Mouse (Mus musculus): ENCODE results near the gene Cc2d2b.

DNA sequence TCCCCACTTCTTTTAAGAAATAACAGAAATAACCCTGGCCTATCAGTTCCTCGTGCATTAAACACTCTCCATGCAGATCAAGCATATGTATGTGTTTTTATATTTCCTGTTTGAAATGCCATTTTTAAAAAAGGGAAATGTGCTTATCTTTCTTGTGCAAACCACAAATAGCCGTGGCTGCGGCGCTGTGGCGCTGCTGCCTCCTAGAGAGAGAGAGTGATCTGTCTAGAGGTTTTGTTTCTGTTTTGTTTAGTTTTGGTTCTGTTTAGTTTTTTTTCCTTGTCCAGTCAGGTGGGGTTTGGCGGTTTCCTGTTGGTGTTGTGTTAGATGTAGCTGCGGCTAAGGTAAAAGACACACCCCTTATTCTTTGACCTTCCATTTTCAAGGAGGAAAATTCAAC lies 70.2 kb downstream of the Cc2d2b start:
- TF ChIP-seq POLR2A (IDR thresholded peaks at IDR 0.05; ENCODE audit: low read depth, low read length) = no peak
- peak; percentile 7; the same call in 1 of the 2 replicates for TF ChIP-seq CTCF (IDR thresholded peaks at IDR 0.05; ENCODE audit: extremely low read depth, insufficient read length, insufficient replicate concordance, low read depth, low read length)

Measured in small intestine, adult 2 months (tissue).